Mouse (Mus musculus): Measurements from ENCODE around the gene Eda. TPM values are rescaled to one million over a fixed set of nuclear protein-coding genes. Genes with fewer than 3 reads are reported as not detected.
"Not testable (repeated sequence)": the region's sequence is repeated elsewhere in the genome, so short reads cannot be mapped to it uniquely, and the experiment has no call there.

Eda gene
- total and polyA plus RNA-seq, 2 experiments from 2014 or later: 2.8 to 6.2 TPM

- Histone ChIP-seq H3K27me3 (ENCODE audit: insufficient read depth, low read length) (no peaks in the 10 kb centered on the region), H3K4me2 (ENCODE audit: low read depth) (no peak overlapping the region), H3K9me3 (ENCODE audit: low read length) (no peaks in the 10 kb centered on the region), H3K4me1 (ENCODE audit: insufficient read depth) (no peaks in the 10 kb centered on the region), H3K36me3 (ENCODE audit: insufficient read depth) (no peaks in the 10 kb centered on the region), H3K4me3 (ENCODE audit: low read depth, low read length) (no peak overlapping the region), H3K9ac (no peak overlapping the region), H3K27ac (ENCODE audit: low read depth, low read length) (no peak overlapping the region)
- TF ChIP-seq CTCF (IDR thresholded peaks at IDR 0.05; ENCODE audit: low read depth): no peak
- DNase-seq: no peak
- ATAC-seq: no peak
Observed at GRCm38 (mm10) chrX:100400900-100401299, 425.5 kb downstream of the Eda start.

GRCm38 (mm10) chrX:100401657-100402056 lies 426.3 kb downstream of the Eda start:
- Histone ChIP-seq H3K4me3 (ENCODE audit: low read depth, low read length) (no peak overlapping the region), H3K4me2 (ENCODE audit: low read depth) (no peak overlapping the region), H3K9ac (no peak overlapping the region), H3K4me1 (ENCODE audit: insufficient read depth) (no peaks in the 10 kb centered on the region), H3K9me3 (ENCODE audit: low read length) (no peaks in the 10 kb centered on the region), H3K27me3 (ENCODE audit: insufficient read depth, low read length) (no peaks in the 10 kb centered on the region), H3K27ac (ENCODE audit: low read depth, low read length) (no peak overlapping the region), H3K36me3 (ENCODE audit: insufficient read depth) (no peaks in the 10 kb centered on the region)
- no peak for TF ChIP-seq CTCF (IDR thresholded peaks at IDR 0.05; ENCODE audit: low read depth)
- 90% methylated on average over 5 of the region's 5 CpGs for WGBS
- DNase-seq (no peak), ATAC-seq (no peak)

- WGBS: 63% methylated on average over 1 of the region's 1 CpGs
- no peak overlapping the region for H3K27ac ChIP-seq (ENCODE audit: low read depth, low read length)
- no peaks in the 10 kb centered on the region for H3K9me3 ChIP-seq (ENCODE audit: low read length)
- no peak for ATAC-seq
- TF ChIP-seq CTCF (IDR thresholded peaks at IDR 0.05; ENCODE audit: low read depth): no peak
- no peaks in the 10 kb centered on the region for H3K27me3 ChIP-seq (ENCODE audit: insufficient read depth, low read length)
- no peak overlapping the region for H3K4me2 ChIP-seq (ENCODE audit: low read depth)
- no peaks in the 10 kb centered on the region for H3K36me3 ChIP-seq (ENCODE audit: insufficient read depth)
- no peaks in the 10 kb centered on the region for H3K4me1 ChIP-seq (ENCODE audit: insufficient read depth)
- H3K9ac ChIP-seq: no peak overlapping the region
- no peak for DNase-seq
- H3K4me3 ChIP-seq (ENCODE audit: low read depth, low read length): no peak overlapping the region
Observed at GRCm38 (mm10) chrX:100409245-100409644, 433.8 kb downstream of the Eda start.

GRCm38 (mm10) chrX:100428693-100429092 lies 453.3 kb downstream of the Eda start, which contains the start of gene Otud6a:
Otud6a (plus strand) TSS chrX:100429013.
- Histone ChIP-seq H3K4me1 (ENCODE audit: insufficient read depth) (no peaks in the 10 kb centered on the region), H3K4me3 (ENCODE audit: low read depth, low read length) (no peak within 1 kb of the TSS), H3K9me3 (ENCODE audit: low read length) (no peaks in the 10 kb centered on the region), H3K9ac (no peak within 1 kb of the TSS), H3K27me3 (ENCODE audit: insufficient read depth, low read length) (no peaks in the 10 kb centered on the region), H3K27ac (ENCODE audit: low read depth, low read length) (no peak within 1 kb of the TSS), H3K4me2 (ENCODE audit: low read depth) (no peak within 1 kb of the TSS), H3K36me3 (ENCODE audit: insufficient read depth) (no peaks in the 10 kb centered on the region)
- DNase-seq (no peak), ATAC-seq (no peak)
- 92% methylated on average over 21 of the region's 21 CpGs for WGBS
- no peak for TF ChIP-seq CTCF (IDR thresholded peaks at IDR 0.05; ENCODE audit: low read depth)

GRCm38 (mm10) chrX:100432311-100432710 lies 456.9 kb downstream of the Eda start:
- no peaks in the 10 kb centered on the region for H3K9me3 ChIP-seq (ENCODE audit: low read length)
- no peak for TF ChIP-seq CTCF (IDR thresholded peaks at IDR 0.05; ENCODE audit: low read depth)
- no peak overlapping the region for H3K9ac ChIP-seq
- H3K27ac ChIP-seq (ENCODE audit: low read depth, low read length): no peak overlapping the region
- H3K4me1 ChIP-seq (ENCODE audit: insufficient read depth): no peaks in the 10 kb centered on the region
- WGBS: 84% methylated on average over 3 of the region's 3 CpGs
- H3K4me3 ChIP-seq (ENCODE audit: low read depth, low read length): no peak overlapping the region
- H3K4me2 ChIP-seq (ENCODE audit: low read depth): no peak overlapping the region
- no peaks in the 10 kb centered on the region for H3K36me3 ChIP-seq (ENCODE audit: insufficient read depth)
- no peaks in the 10 kb centered on the region for H3K27me3 ChIP-seq (ENCODE audit: insufficient read depth, low read length)
- DNase-seq (no peak), ATAC-seq (no peak)

- not testable (repeated sequence) for H3K4me2 ChIP-seq (ENCODE audit: low read depth); H3K27ac ChIP-seq (ENCODE audit: low read depth, low read length); DNase-seq; ATAC-seq; H3K9ac ChIP-seq; H3K36me3 ChIP-seq (ENCODE audit: insufficient read depth); H3K9me3 ChIP-seq (ENCODE audit: low read length); H3K27me3 ChIP-seq (ENCODE audit: insufficient read depth, low read length); H3K4me3 ChIP-seq (ENCODE audit: low read depth, low read length); H3K4me1 ChIP-seq (ENCODE audit: insufficient read depth)
- 90% methylated on average over 2 of the region's 2 CpGs for WGBS
Observed at GRCm38 (mm10) chrX:100442617-100443016, 467.2 kb downstream of the Eda start, which contains the start of gene Awat2. Awat2 (minus strand) TSS chrX:100442717.

- no peaks in the 10 kb centered on the region for H3K4me1 ChIP-seq (ENCODE audit: insufficient read depth)
- no peak for ATAC-seq
- H3K4me3 ChIP-seq (ENCODE audit: low read depth, low read length): no peak overlapping the region
- no peaks in the 10 kb centered on the region for H3K9me3 ChIP-seq (ENCODE audit: low read length)
- no peaks in the 10 kb centered on the region for H3K27me3 ChIP-seq (ENCODE audit: insufficient read depth, low read length)
- DNase-seq: no peak
- H3K4me2 ChIP-seq (ENCODE audit: low read depth): no peak overlapping the region
- H3K27ac ChIP-seq (ENCODE audit: low read depth, low read length): no peak overlapping the region
- H3K36me3 ChIP-seq (ENCODE audit: insufficient read depth): no peaks in the 10 kb centered on the region
- no peak for TF ChIP-seq CTCF (IDR thresholded peaks at IDR 0.05; ENCODE audit: low read depth)
- H3K9ac ChIP-seq: no peak overlapping the region
- 87% methylated on average over 7 of the region's 7 CpGs for WGBS
Observed at GRCm38 (mm10) chrX:100443532-100443931, 468.1 kb downstream of the Eda start.

MicroRNA genes within 50 kb of the gene (microRNA counts, 519-probe panel; counts per million panel counts)
- microRNA mmu-miR-676: 3,938 counts per million, percentile 44 among the panel's probes with 10 or more counts

Small RNA genes within 50 kb of the gene (microRNA-seq; reads per million reads assigned to microRNA genes)
- gene Mir676: 962 to 1,219 reads per million in 2 experiments

Other genes starting within 250 kb of the Eda start
- gene Tmem28, start 154.6 kb upstream of the Eda start, total RNA-seq (2014; rRNA removed): 9.2 and 12.0 TPM in 2 replicates
- gene Tmem28, start 154.6 kb upstream of the Eda start, polyA plus RNA-seq (2015; fragmentation: Nextera tagmentation; extraction: Ambion mirVana): 1.4 and 1.6 TPM in 2 replicates